Mouse (Mus musculus): ENCODE results near the gene Abhd6. TPM values are rescaled to one million over a fixed set of nuclear protein-coding genes. Genes with fewer than 3 reads are reported as not detected.

Abhd6 gene
- polyA plus RNA-seq, 1 experiment from 2014 or later = 23.8 TPM

- 81% methylated on average over 10 of the region's 10 CpGs for WGBS
- no peaks in the 10 kb centered on the region for H3K36me3 ChIP-seq (ENCODE audit: control insufficient read depth, insufficient read depth, low read length)
- no peak overlapping the region for H3K4me2 ChIP-seq (ENCODE audit: low read depth, severe bottlenecking)
- no peaks in the 10 kb centered on the region for H3K4me1 ChIP-seq (ENCODE audit: control insufficient read depth, insufficient read depth, low read length)
- H3K9ac ChIP-seq (ENCODE audit: low read length) = no peak overlapping the region
- H3K9me3 ChIP-seq (ENCODE audit: control insufficient read depth, low read length) = no peaks in the 10 kb centered on the region
- H3K27me3 ChIP-seq (ENCODE audit: control insufficient read depth, insufficient read depth, low read length) = no peaks in the 10 kb centered on the region
- ATAC-seq (ENCODE audit: insufficient number of reproducible peaks, low FRiP score, low TSS enrichment, low read depth) = no peak
- DNase-seq (ENCODE audit: low spot score) = no peak
- H3K4me3 ChIP-seq (ENCODE audit: low read depth, low read length) = no peak overlapping the region
- no peak overlapping the region for H3K27ac ChIP-seq (replicated peaks; ENCODE audit: low read depth, low read length)
These were observed 24.2 kb downstream of the Abhd6 start for GRCm38 (mm10) chr14:8026769-8027531.

- 94% methylated on average over 5 of the region's 5 CpGs for WGBS
- Histone ChIP-seq H3K9me3 (ENCODE audit: control insufficient read depth, low read length) (no peaks in the 10 kb centered on the region), H3K4me2 (ENCODE audit: low read depth, severe bottlenecking) (no peak overlapping the region), H3K36me3 (ENCODE audit: control insufficient read depth, insufficient read depth, low read length) (no peaks in the 10 kb centered on the region), H3K27ac (replicated peaks; ENCODE audit: low read depth, low read length) (no peak overlapping the region), H3K4me3 (ENCODE audit: low read depth, low read length) (no peak overlapping the region), H3K4me1 (ENCODE audit: control insufficient read depth, insufficient read depth, low read length) (no peaks in the 10 kb centered on the region), H3K27me3 (ENCODE audit: control insufficient read depth, insufficient read depth, low read length) (no peaks in the 10 kb centered on the region), H3K9ac (ENCODE audit: low read length) (no peak overlapping the region)
- DNase-seq (ENCODE audit: low spot score) (no peak), ATAC-seq (ENCODE audit: insufficient number of reproducible peaks, low FRiP score, low TSS enrichment, low read depth) (no peak)
These were observed 25.4 kb downstream of the Abhd6 start for GRCm38 (mm10) chr14:8028086-8028485.

DNA sequence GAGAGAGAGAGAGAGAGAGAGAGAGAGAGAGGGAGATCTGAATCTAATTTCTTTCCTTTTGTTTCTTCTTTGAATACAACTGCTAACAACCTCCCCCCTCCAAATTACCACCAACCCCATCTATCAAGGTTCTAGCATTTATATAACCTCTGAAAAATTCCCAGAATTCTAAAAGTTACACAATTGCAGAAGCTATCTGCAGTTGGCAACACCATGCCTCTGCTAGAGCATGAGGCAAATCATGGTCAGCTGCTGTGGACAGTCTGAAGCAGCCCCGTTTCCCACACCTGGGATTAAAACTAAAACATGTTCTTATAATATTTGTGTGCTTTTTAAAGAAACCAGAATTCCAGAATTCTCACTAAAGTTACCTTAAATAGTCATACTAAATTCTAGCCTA, 27.1 kb downstream of the Abhd6 start:
- H3K9ac ChIP-seq (ENCODE audit: low read length) = no peak overlapping the region
- DNase-seq (ENCODE audit: low spot score) = no peak
- H3K9me3 ChIP-seq (ENCODE audit: control insufficient read depth, low read length) = no peaks in the 10 kb centered on the region
- no peaks in the 10 kb centered on the region for H3K27me3 ChIP-seq (ENCODE audit: control insufficient read depth, insufficient read depth, low read length)
- no peaks in the 10 kb centered on the region for H3K4me1 ChIP-seq (ENCODE audit: control insufficient read depth, insufficient read depth, low read length)
- no peaks in the 10 kb centered on the region for H3K36me3 ChIP-seq (ENCODE audit: control insufficient read depth, insufficient read depth, low read length)
- H3K27ac ChIP-seq (replicated peaks; ENCODE audit: low read depth, low read length) = no peak overlapping the region
- ATAC-seq (ENCODE audit: insufficient number of reproducible peaks, low FRiP score, low TSS enrichment, low read depth) = no peak
- H3K4me3 ChIP-seq (ENCODE audit: low read depth, low read length) = no peak overlapping the region
- no peak overlapping the region for H3K4me2 ChIP-seq (ENCODE audit: low read depth, severe bottlenecking)
- WGBS = 84% methylated on average over 1 of the region's 1 CpGs

- H3K4me2 ChIP-seq (ENCODE audit: low read depth, severe bottlenecking) = no peak overlapping the region
- DNase-seq (ENCODE audit: low spot score) = no peak
These were observed 27.8 kb downstream of the Abhd6 start for GRCm38 (mm10) chr14:8030535-8030934.

GRCm38 (mm10) chr14:8032087-8032944, 29.6 kb downstream of the Abhd6 start:
- Histone ChIP-seq H3K27ac (replicated peaks; ENCODE audit: low read depth, low read length) (no peak overlapping the region), H3K4me1 (ENCODE audit: control insufficient read depth, insufficient read depth, low read length) (no peaks in the 10 kb centered on the region), H3K4me2 (ENCODE audit: low read depth, severe bottlenecking) (no peak overlapping the region), H3K36me3 (ENCODE audit: control insufficient read depth, insufficient read depth, low read length) (no peaks in the 10 kb centered on the region), H3K9ac (ENCODE audit: low read length) (no peak overlapping the region), H3K27me3 (ENCODE audit: control insufficient read depth, insufficient read depth, low read length) (no peaks in the 10 kb centered on the region), H3K9me3 (ENCODE audit: control insufficient read depth, low read length) (no peaks in the 10 kb centered on the region), H3K4me3 (ENCODE audit: low read depth, low read length) (no peak overlapping the region)
- ATAC-seq (ENCODE audit: insufficient number of reproducible peaks, low FRiP score, low TSS enrichment, low read depth) = no peak
- no peak for DNase-seq (ENCODE audit: low spot score)
- 81% methylated on average over 13 of the region's 13 CpGs for WGBS

More at GRCm38 (mm10) chr14:8030535-8030934, 27.8 kb downstream of the Abhd6 start:
- Histone ChIP-seq H3K4me3 (ENCODE audit: low read depth, low read length) (no peak overlapping the region), H3K9ac (ENCODE audit: low read length) (no peak overlapping the region), H3K27me3 (ENCODE audit: control insufficient read depth, insufficient read depth, low read length) (no peaks in the 10 kb centered on the region), H3K4me1 (ENCODE audit: control insufficient read depth, insufficient read depth, low read length) (no peaks in the 10 kb centered on the region), H3K9me3 (ENCODE audit: control insufficient read depth, low read length) (no peaks in the 10 kb centered on the region), H3K27ac (replicated peaks; ENCODE audit: low read depth, low read length) (no peak overlapping the region), H3K36me3 (ENCODE audit: control insufficient read depth, insufficient read depth, low read length) (no peaks in the 10 kb centered on the region)
- ATAC-seq (ENCODE audit: insufficient number of reproducible peaks, low FRiP score, low TSS enrichment, low read depth) = no peak
- 62% methylated on average over 4 of the region's 4 CpGs for WGBS

- DNase-seq (ENCODE audit: low spot score) (no peak), ATAC-seq (ENCODE audit: insufficient number of reproducible peaks, low FRiP score, low TSS enrichment, low read depth) (no peak)
- H3K9me3 ChIP-seq (ENCODE audit: control insufficient read depth, low read length) = no peaks in the 10 kb centered on the region
- 80% methylated on average over 5 of the region's 5 CpGs for WGBS
- H3K9ac ChIP-seq (ENCODE audit: low read length) = no peak overlapping the region
- no peak overlapping the region for H3K4me2 ChIP-seq (ENCODE audit: low read depth, severe bottlenecking)
- H3K4me1 ChIP-seq (ENCODE audit: control insufficient read depth, insufficient read depth, low read length) = no peaks in the 10 kb centered on the region
- no peak overlapping the region for H3K27ac ChIP-seq (replicated peaks; ENCODE audit: low read depth, low read length)
- no peaks in the 10 kb centered on the region for H3K27me3 ChIP-seq (ENCODE audit: control insufficient read depth, insufficient read depth, low read length)
- H3K36me3 ChIP-seq (ENCODE audit: control insufficient read depth, insufficient read depth, low read length) = no peaks in the 10 kb centered on the region
- H3K4me3 ChIP-seq (ENCODE audit: low read depth, low read length) = no peak overlapping the region
These were observed 31.9 kb downstream of the Abhd6 start for GRCm38 (mm10) chr14:8034561-8034960.

GRCm38 (mm10) chr14:8035951-8036350, 33.2 kb downstream of the Abhd6 start:
- H3K36me3 ChIP-seq (ENCODE audit: control insufficient read depth, insufficient read depth, low read length) = no peaks in the 10 kb centered on the region
- no peak for DNase-seq (ENCODE audit: low spot score)
- no peak overlapping the region for H3K4me3 ChIP-seq (ENCODE audit: low read depth, low read length)
- no peak overlapping the region for H3K27ac ChIP-seq (replicated peaks; ENCODE audit: low read depth, low read length)
- H3K4me2 ChIP-seq (ENCODE audit: low read depth, severe bottlenecking) = no peak overlapping the region
- H3K9me3 ChIP-seq (ENCODE audit: control insufficient read depth, low read length) = no peaks in the 10 kb centered on the region
- no peak for ATAC-seq (ENCODE audit: insufficient number of reproducible peaks, low FRiP score, low TSS enrichment, low read depth)
- no peak overlapping the region for H3K9ac ChIP-seq (ENCODE audit: low read length)
- no peaks in the 10 kb centered on the region for H3K4me1 ChIP-seq (ENCODE audit: control insufficient read depth, insufficient read depth, low read length)
- H3K27me3 ChIP-seq (ENCODE audit: control insufficient read depth, insufficient read depth, low read length) = no peaks in the 10 kb centered on the region
- 92% methylated on average over 6 of the region's 6 CpGs for WGBS

- no peak for ATAC-seq (ENCODE audit: insufficient number of reproducible peaks, low FRiP score, low TSS enrichment, low read depth)
- no peak overlapping the region for H3K4me3 ChIP-seq (ENCODE audit: low read depth, low read length)
- H3K27me3 ChIP-seq (ENCODE audit: control insufficient read depth, insufficient read depth, low read length) = no peaks in the 10 kb centered on the region
- DNase-seq (ENCODE audit: low spot score) = no peak
- no peaks in the 10 kb centered on the region; the same call in 1 of the 2 replicates for H3K9me3 ChIP-seq (ENCODE audit: control insufficient read depth, low read length)
- no peaks in the 10 kb centered on the region for H3K4me1 ChIP-seq (ENCODE audit: control insufficient read depth, insufficient read depth, low read length)
- WGBS = 81% methylated on average over 5 of the region's 5 CpGs
- H3K4me2 ChIP-seq (ENCODE audit: low read depth, severe bottlenecking) = no peak overlapping the region
- H3K27ac ChIP-seq (replicated peaks; ENCODE audit: low read depth, low read length) = no peak overlapping the region
- H3K36me3 ChIP-seq (ENCODE audit: control insufficient read depth, insufficient read depth, low read length) = no peaks in the 10 kb centered on the region
- no peak overlapping the region for H3K9ac ChIP-seq (ENCODE audit: low read length)
These were observed 33.7 kb downstream of the Abhd6 start for GRCm38 (mm10) chr14:8036406-8036805.

Measured in limb, embryonic 11.5 days (tissue).